Mouse (Mus musculus) forebrain, embryonic 13.5 days (tissue): Measurements from ENCODE around the gene Gm20920. TPM values are rescaled to one million over a fixed set of nuclear protein-coding genes. Genes with fewer than 3 reads are reported as not detected.
"Not testable (repeated sequence)": the region's sequence is repeated elsewhere in the genome, so short reads cannot be mapped to it uniquely, and the experiment has no call there.

Experiments used
- ATAC-seq: fragments of 200-750 bp; cut with Nextera tagmentation; 2 replicates; pipeline ENCODE4 v1.8.0; 2017
- H3K27ac ChIP-seq: fragments of 300-500 bp; sonication (generic); 2 replicates; pipeline ENCODE4 v1.5.1; 2015; ENCODE audit warnings: inconsistent platforms, mild to moderate bottlenecking, moderate library complexity
- H3K27me3 ChIP-seq: fragments of 300-500 bp; sonication (generic); 2 replicates; pipeline ENCODE4 v1.6.1; 2015; ENCODE audit warnings: mild to moderate bottlenecking, inconsistent platforms
- H3K36me3 ChIP-seq: fragments of 300-500 bp; sonication (generic); 2 replicates; pipeline ENCODE4 v1.6.1; 2015; ENCODE audit warnings: mild to moderate bottlenecking, inconsistent platforms; ENCODE audit not compliant: poor library complexity, severe bottlenecking
- H3K4me1 ChIP-seq: fragments of 300-500 bp; sonication (generic); 2 replicates; pipeline ENCODE4 v1.6.1; 2015; ENCODE audit warnings: inconsistent platforms
- H3K4me2 ChIP-seq: fragments of 300-500 bp; sonication (generic); 2 replicates; pipeline ENCODE4 v1.6.1; 2015; ENCODE audit warnings: inconsistent platforms, mild to moderate bottlenecking, moderate library complexity
- H3K4me3 ChIP-seq: fragments of 300-500 bp; sonication (generic); 2 replicates; pipeline ENCODE4 v1.5.1; 2015; ENCODE audit warnings: mild to moderate bottlenecking, inconsistent platforms
- H3K9ac ChIP-seq: fragments of 300-500 bp; sonication (generic); 2 replicates; pipeline ENCODE4 v1.6.1; 2015; ENCODE audit warnings: mild to moderate bottlenecking, inconsistent platforms
- H3K9me3 ChIP-seq: fragments of 300-500 bp; sonication (generic); replicated peaks from 2 replicates; pipeline ENCODE4 v1.6.1; 2016; ENCODE audit warnings: inconsistent platforms
- WGBS: fragments of 180-500 bp; shearing (Covaris S2); methylation state at CpG from one replicate; pipeline ENCODE4 v1.1.7; 2015; 5-methylcytosine and 5-hydroxymethylcytosine counted together
- polyA plus RNA-seq: library from polyadenylated mRNA; unstranded; fragments of >200 nt; fragmentation: Nextera tagmentation; extraction: Ambion mirVana; gene quantifications from 2 replicates; pipeline ENCODE4 v1.2.1, GENCODE M21; 2015

Gene Gm20920
- not detected in 2 replicates for polyA plus RNA-seq

- not testable (repeated sequence) for H3K4me1 ChIP-seq, H3K9me3 ChIP-seq, H3K4me2 ChIP-seq, H3K9ac ChIP-seq, H3K36me3 ChIP-seq, H3K27ac ChIP-seq, H3K4me3 ChIP-seq, H3K27me3 ChIP-seq, ATAC-seq
- no CpG with 5 or more reads among the region's 6 CpGs for WGBS
Observed at GRCm38 (mm10) chrY:51851820-51852219, at the start of gene Gm20920. Gm20920 (plus strand) TSS chrY:51852120.
